Comparison of ENCODE assay signal across 24 mouse cellular contexts in the genomic region with DNA sequence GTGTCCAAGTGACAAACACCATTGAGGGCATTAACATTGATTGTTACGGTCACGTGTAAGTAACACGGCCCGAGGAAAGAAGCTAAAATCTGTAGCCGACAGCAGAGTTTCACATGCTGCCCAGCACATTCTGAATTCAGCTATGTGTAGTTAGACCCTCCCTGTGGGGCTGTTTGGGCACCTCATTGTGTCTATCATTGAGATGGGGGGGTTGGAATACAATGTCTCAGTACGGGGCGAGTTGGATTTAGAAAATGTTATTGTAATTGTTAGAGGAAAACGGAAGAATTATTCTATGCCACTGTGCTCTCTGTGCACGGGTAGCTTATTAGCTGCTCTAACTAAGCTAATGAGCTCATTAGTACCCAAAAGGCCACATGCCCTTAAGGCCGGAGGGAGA.
"Had no signal": no experiment of that assay in that cellular context is flagged by ENCODE, and none has a peak within 500 bp of the region (broad histone marks: within the 10 kb centered on the region; RNA-seq: fewer than 3 reads in every experiment).

No protein-coding gene starts in this region.

- DNase-seq: kidney, adult 2 months; kidney, postnatal 25 days; layer of hippocampus, adult 9-11 months; liver; lung, adult 18-20 months; lung, postnatal 10 days; lung, postnatal 36 days; right cerebral cortex, adult 18-20 months; right cerebral cortex, postnatal 14 days; right cerebral cortex, postnatal 4 days; thymus, adult 2 months; thymus, postnatal 14 days; thymus, postnatal 4 days had no signal

- H3K27ac ChIP-seq: layer of hippocampus, adult 2 months; limb, embryonic 10.5 days; limb, embryonic 13.5 days; liver, embryonic 12.5 days; liver, embryonic 15.5 days; lung, embryonic 15.5 days; neural tube, embryonic 13.5 days; stomach, postnatal 0 days had no signal

- H3K9ac ChIP-seq: limb, embryonic 13.5 days; liver, embryonic 12.5 days; liver, embryonic 15.5 days; lung, embryonic 15.5 days; neural tube, embryonic 13.5 days had no signal

- H3K4me3 ChIP-seq: layer of hippocampus, adult 2 months; limb, embryonic 10.5 days; limb, embryonic 13.5 days; liver, embryonic 12.5 days; liver, embryonic 15.5 days; lung, embryonic 15.5 days; megakaryocyte, embryonic 14.5 days; myocyte; neural tube, embryonic 13.5 days had no signal

- H3K36me3 ChIP-seq: limb, embryonic 10.5 days; limb, embryonic 13.5 days; lung, embryonic 15.5 days; neural tube, embryonic 13.5 days had no signal

- ATAC-seq: liver, embryonic 12.5 days had no signal

- H3K4me1 ChIP-seq: liver, embryonic 12.5 days; liver, embryonic 15.5 days; neural tube, embryonic 13.5 days had no signal

- H3K27me3 ChIP-seq: limb, embryonic 13.5 days; liver, embryonic 12.5 days; liver, embryonic 15.5 days; lung, embryonic 15.5 days; megakaryocyte, embryonic 14.5 days; neural tube, embryonic 13.5 days had no signal

- H3K4me2 ChIP-seq: limb, embryonic 13.5 days; liver, embryonic 12.5 days; liver, embryonic 15.5 days; lung, embryonic 15.5 days; midbrain, embryonic 11.5 days; neural tube, embryonic 13.5 days had no signal

- H3K9me3 ChIP-seq: limb, embryonic 10.5 days; liver, embryonic 12.5 days; liver, embryonic 15.5 days; lung, embryonic 15.5 days; megakaryocyte, embryonic 14.5 days; neural tube, embryonic 13.5 days had no signal
